Mouse (Mus musculus) erythroblast, embryonic 14.5 days (primary cell): Measurements from ENCODE around the gene Znhit2.

Experiments
- GATA1 ChIP-seq: IDR thresholded peaks from 2 replicates; pipeline ENCODE4 v1.6.1; 2012; ENCODE audit warnings: low read length, inconsistent platforms, mixed read lengths
- TAL1 ChIP-seq: IDR thresholded peaks from 3 replicates; pipeline ENCODE4 v1.6.1; 2012; ENCODE audit warnings: low read length, inconsistent platforms, mixed read lengths

- TF ChIP-seq GATA1 (no peak), TAL1 (no peak)
Measured at GRCm38 (mm10) chr19:6070571-6071250, 9.7 kb downstream of the Znhit2 start.
